Mouse (Mus musculus) lung, postnatal 0 days (tissue): ENCODE measurements around the gene Lcor.

Experiments used
- CTCF ChIP-seq: IDR thresholded peaks from 2 replicates; pipeline ENCODE4 v1.5.1; 2016; ENCODE audit warnings: antibody characterized with exemption, mild to moderate bottlenecking
- EP300 ChIP-seq: IDR thresholded peaks from 2 replicates; pipeline ENCODE4 v1.6.1; 2016; ENCODE audit warnings: antibody characterized with exemption, mild to moderate bottlenecking, control low read depth

DNA sequence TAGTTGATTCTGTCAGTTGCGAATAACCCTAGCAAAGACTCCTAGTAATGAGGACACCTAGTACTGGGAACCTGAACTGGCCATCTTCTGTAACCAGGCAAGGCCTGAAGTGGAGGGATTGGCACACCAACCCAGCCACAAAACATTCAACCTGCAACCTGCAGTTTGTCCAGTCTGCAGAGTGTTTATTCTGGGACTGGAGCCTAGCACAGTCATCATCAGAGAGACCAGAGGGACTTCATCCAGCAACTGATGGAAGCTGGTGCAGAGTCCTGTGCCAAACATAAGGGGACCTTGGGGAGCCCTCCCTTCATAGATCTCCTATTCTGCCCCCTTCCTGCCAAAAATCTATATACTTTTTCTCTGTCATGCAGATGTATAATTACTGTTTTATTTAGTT is 32.4 kb downstream of the Lcor start:
- TF ChIP-seq CTCF, result no peak
- TF ChIP-seq EP300, result no peak
